8 mouse cellular contexts compared by ENCODE assay signal in the genomic region with DNA sequence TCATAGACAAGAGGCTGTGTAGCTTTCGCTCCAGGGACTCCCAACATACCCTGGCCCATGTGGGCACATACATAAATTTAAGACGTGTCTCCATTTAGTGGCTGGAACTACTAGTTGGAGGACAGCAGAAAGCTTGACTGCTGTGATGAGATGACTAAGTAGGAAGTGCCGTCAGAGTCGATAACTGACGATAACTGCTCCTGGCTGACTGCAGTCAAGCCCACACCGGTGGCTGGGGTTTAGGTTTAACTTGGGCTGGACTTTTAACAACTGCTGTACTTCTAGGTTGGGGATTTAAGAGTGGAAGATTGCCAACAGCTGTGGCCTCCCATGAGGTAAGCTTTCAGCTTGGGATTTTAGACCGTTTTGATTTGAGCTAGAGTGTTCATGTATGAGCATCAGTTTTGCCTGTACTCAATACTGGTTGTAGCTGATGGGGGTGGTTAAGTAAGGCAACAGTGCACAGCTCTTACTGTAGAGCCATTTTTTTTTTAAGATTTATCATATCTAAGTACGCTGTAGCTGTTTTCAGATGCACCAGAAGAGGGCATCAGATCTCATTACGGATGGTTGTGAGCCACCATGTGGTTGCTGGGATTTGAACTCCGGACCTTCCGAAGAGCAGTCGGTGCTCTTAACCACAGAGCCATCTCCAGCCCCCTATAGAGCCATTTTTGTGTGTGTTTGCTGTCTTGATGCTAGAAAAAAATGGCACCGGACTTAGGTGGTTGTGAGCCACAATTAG. TPM values are rescaled to one million over a fixed set of nuclear protein-coding genes. Genes with fewer than 3 reads are reported as not detected.
DNase-seq lines count a peak whose midpoint lies in the region; ATAC-seq lines count a peak whose summit lies in the region.

No protein-coding gene starts in this region.

- DNase-seq in spleen, adult 12 weeks (ENCODE audit: low spot score), result peak; percentile 32
- DNase-seq in spleen, postnatal 14 days (ENCODE audit: low spot score in 2 of 2), result no peak
- peak; percentile 63 for DNase-seq in c-Kit-positive CD71-positive TER-119-positive erythroid progenitor cells, embryonic 14.5 days (ENCODE audit: low spot score)
- no peak for DNase-seq in midbrain, embryonic 10.5 days (ENCODE audit: low spot score)
- DNase-seq in thymus, postnatal 36 days, result peak; percentile 15 to 25
- DNase-seq in Muller cell, postnatal 12 days (ENCODE audit: inconsistent ontology term), result no peak

- no peaks in the 10 kb centered on the region for H3K9me3 ChIP-seq in heart, embryonic 11.5 days (replicated peaks; ENCODE audit: control insufficient read depth, low read length)
- no peaks in the 10 kb centered on the region for H3K9me3 ChIP-seq in kidney, embryonic 15.5 days (replicated peaks)
- no peaks in the 10 kb centered on the region for H3K9me3 ChIP-seq in midbrain, embryonic 10.5 days (replicated peaks)

- peaks cover 17% of the 10 kb centered on the region for H3K36me3 ChIP-seq in heart, embryonic 11.5 days (ENCODE audit: control insufficient read depth, insufficient read depth, low read length)
- peaks cover 53% of the 10 kb centered on the region for H3K36me3 ChIP-seq in kidney, embryonic 15.5 days
- H3K36me3 ChIP-seq in midbrain, embryonic 10.5 days, result peaks cover 54% of the 10 kb centered on the region

- peaks cover 14% of the 10 kb centered on the region for H3K4me1 ChIP-seq in heart, embryonic 11.5 days (ENCODE audit: control insufficient read depth, insufficient read depth, low read length)
- peaks cover 37% of the 10 kb centered on the region for H3K4me1 ChIP-seq in kidney, embryonic 15.5 days
- peaks cover 38% of the 10 kb centered on the region for H3K4me1 ChIP-seq in midbrain, embryonic 10.5 days

- H3K4me3 ChIP-seq in heart, embryonic 11.5 days (ENCODE audit: low read depth, low read length), result peak overlapping the region; percentile 82
- H3K4me3 ChIP-seq in kidney, embryonic 15.5 days (replicated peaks), result peak overlapping the region; percentile 77
- H3K4me3 ChIP-seq in midbrain, embryonic 10.5 days, result peak overlapping the region; percentile 86

- WGBS in heart, embryonic 11.5 days (ENCODE audit: insufficient replicate concordance), result under 1% methylated on average over 13 of the region's 13 CpGs
- WGBS in kidney, embryonic 15.5 days, result 0% methylated on average over 13 of the region's 13 CpGs
- WGBS in midbrain, embryonic 10.5 days, result under 1% methylated on average over 13 of the region's 13 CpGs

- peak overlapping the region; percentile 99 for H3K9ac ChIP-seq in heart, embryonic 11.5 days (ENCODE audit: low read depth, low read length)
- H3K9ac ChIP-seq in kidney, embryonic 15.5 days, result peak overlapping the region; percentile 91

- H3K27me3 ChIP-seq in heart, embryonic 11.5 days (ENCODE audit: control insufficient read depth, insufficient read depth, low read length), result no peaks in the 10 kb centered on the region
- H3K27me3 ChIP-seq in kidney, embryonic 15.5 days, result no peaks in the 10 kb centered on the region
- no peaks in the 10 kb centered on the region for H3K27me3 ChIP-seq in midbrain, embryonic 10.5 days (ENCODE audit: low read depth, poor library complexity, severe bottlenecking)

- H3K4me2 ChIP-seq in heart, embryonic 11.5 days, result peak overlapping the region; percentile 86
- H3K4me2 ChIP-seq in kidney, embryonic 15.5 days, result peak overlapping the region; percentile 62

- no peak for ATAC-seq in heart, embryonic 11.5 days (replicated peaks; ENCODE audit: insufficient number of reproducible peaks, low FRiP score, low TSS enrichment)
- ATAC-seq in kidney, embryonic 15.5 days (replicated peaks; ENCODE audit: low FRiP score), result no peak; the same call in 1 of the 2 replicates

- H3K27ac ChIP-seq in heart, embryonic 11.5 days (ENCODE audit: low read depth, low read length), result peak overlapping the region; percentile 95
- H3K27ac ChIP-seq in kidney, embryonic 15.5 days, result peak overlapping the region; percentile 93
- H3K27ac ChIP-seq in midbrain, embryonic 10.5 days (replicated peaks), result peak overlapping the region; percentile 96

RNA-seq across cellular contexts. Expression of a gene that starts 29.2 kb away (rescaled TPM):
- 4.1 and 4.4 TPM in 2 replicates for polyA plus RNA-seq in heart, embryonic 11.5 days (2014; fragmentation: Nextera tagmentation; extraction: Ambion mirVana)
- 3.5 and 6.4 TPM in 2 replicates for polyA plus RNA-seq in kidney, embryonic 15.5 days (2015; fragmentation: Nextera tagmentation; extraction: Ambion mirVana)
- polyA plus RNA-seq in midbrain, embryonic 10.5 days (2016; fragmentation: Nextera tagmentation; extraction: Ambion mirVana), result 3.5 and 6.4 TPM in 2 replicates

RNA-seq across cellular contexts. Expression of a gene that starts 44.8 kb away (rescaled TPM):
- polyA plus RNA-seq in heart, embryonic 11.5 days (2014; fragmentation: Nextera tagmentation; extraction: Ambion mirVana), result 14.3 and 16.2 TPM in 2 replicates
- 14.3 and 15.7 TPM in 2 replicates for polyA plus RNA-seq in kidney, embryonic 15.5 days (2015; fragmentation: Nextera tagmentation; extraction: Ambion mirVana)
- 10.6 and 10.8 TPM in 2 replicates for polyA plus RNA-seq in midbrain, embryonic 10.5 days (2016; fragmentation: Nextera tagmentation; extraction: Ambion mirVana)

RNA-seq across cellular contexts. Expression of a gene that starts 45.0 kb away (rescaled TPM):
- 45.0 and 47.6 TPM in 2 replicates for polyA plus RNA-seq in heart, embryonic 11.5 days (2014; fragmentation: Nextera tagmentation; extraction: Ambion mirVana)
- polyA plus RNA-seq in kidney, embryonic 15.5 days (2015; fragmentation: Nextera tagmentation; extraction: Ambion mirVana), result 67.3 and 70.4 TPM in 2 replicates
- polyA plus RNA-seq in midbrain, embryonic 10.5 days (2016; fragmentation: Nextera tagmentation; extraction: Ambion mirVana), result 38.7 and 40.9 TPM in 2 replicates

RNA-seq across cellular contexts. Expression of a gene that starts 52.5 kb away (rescaled TPM):
- 2,677 and 2,901 TPM in 2 replicates for polyA plus RNA-seq in heart, embryonic 11.5 days (2014; fragmentation: Nextera tagmentation; extraction: Ambion mirVana)
- 3,192 and 3,248 TPM in 2 replicates for polyA plus RNA-seq in kidney, embryonic 15.5 days (2015; fragmentation: Nextera tagmentation; extraction: Ambion mirVana)
- 3,322 and 3,606 TPM in 2 replicates for polyA plus RNA-seq in midbrain, embryonic 10.5 days (2016; fragmentation: Nextera tagmentation; extraction: Ambion mirVana)

Comparison
In these comparisons a context has a peak if more than half of its experiments do, and no peak if none do; other contexts are left out.
1. DNase-seq: peak in spleen, adult 12 weeks (single experiment), c-Kit-positive CD71-positive TER-119-positive erythroid progenitor cells, embryonic 14.5 days (single experiment) and thymus, postnatal 36 days (2 of 2); none in spleen, postnatal 14 days (0 of 2), midbrain, embryonic 10.5 days (single experiment) and Muller cell, postnatal 12 days (single experiment).
2. Peak in every context shown above with its lines, with median percentiles within 50 percentile points of each other: H3K27ac ChIP-seq and H3K4me3 ChIP-seq.